Mouse (Mus musculus): Measurements from ENCODE around the gene Wdr60. TPM values are rescaled to one million over a fixed set of nuclear protein-coding genes. Genes with fewer than 3 reads are reported as not detected.

Gene Wdr60
- total and polyA plus RNA-seq, 3 experiments = 3.6 to 9.2 (median 6.7) TPM

GRCm38 (mm10) chr12:116270538-116270937 lies 7.7 kb upstream of the Wdr60 start:
- H3K4me2 ChIP-seq (ENCODE audit: insufficient read depth, low read depth, poor library complexity, severe bottlenecking) = no peak overlapping the region
- no peak overlapping the region for H3K27ac ChIP-seq (ENCODE audit: insufficient read depth, low read depth)
- dilution Hi-C loops (cut with MboI; ENCODE audit: extremely low pct_ligation_motif_present, extremely low pct_unique_long_range_greater_than_20kb, low sequenced_read_pairs) = no loop called here
- H3K4me1 ChIP-seq (ENCODE audit: control insufficient read depth in 1 of 2, insufficient read depth in 2 of 2) = no peaks in the 10 kb centered on the region; a peak in 1 of 4 replicates
- in situ Hi-C loops (cut with MboI; ENCODE audit: low pct_ligation_motif_present, low pct_unique_long_range_greater_than_20kb, low sequenced_read_pairs) = loop anchor here (25.0 kb wide), 1 partner anchor 317 kb away; no protein-coding TSS in a partner anchor
- no peak for DNase-seq (ENCODE audit: extremely low read depth)
- no peak overlapping the region for H3K4me3 ChIP-seq (replicated peaks in 1 of 3; ENCODE audit: low read depth in 2 of 3, low read length in 2 of 3, poor library complexity in 1 of 3)
- H3K79me2 ChIP-seq (replicated peaks; ENCODE audit: control insufficient read depth, extremely low read depth, insufficient read depth, poor library complexity, severe bottlenecking) = no peaks in the 10 kb centered on the region
- H3K27me3 ChIP-seq (replicated peaks) = peaks cover 1% of the 10 kb centered on the region
- no peaks in the 10 kb centered on the region for H3K9me3 ChIP-seq (replicated peaks; ENCODE audit: low read length)
- no peaks in the 10 kb centered on the region for H3K36me3 ChIP-seq (replicated peaks in 1 of 2; ENCODE audit: control insufficient read depth in 1 of 2, insufficient read depth in 1 of 2, low read length in 1 of 2)
- H3K9ac ChIP-seq (ENCODE audit: insufficient read depth, low read depth) = no peak overlapping the region
- TF ChIP-seq USF2 (conservative IDR thresholded peaks at IDR 0.05; ENCODE audit: low read depth, low read length) = no peak
- TF ChIP-seq TCF12 (IDR thresholded peaks at IDR 0.05; ENCODE audit: low read depth, low read length) = no peak
- TF ChIP-seq MAFK (IDR thresholded peaks at IDR 0.05; ENCODE audit: insufficient replicate concordance, low read length) = no peak
- no peak for TF ChIP-seq KAT2A (IDR thresholded peaks at IDR 0.05; ENCODE audit: insufficient replicate concordance, low read length)
- no peak for TF ChIP-seq POLR2A (IDR thresholded peaks at IDR 0.05; ENCODE audit: low read depth, low read length)
- TF ChIP-seq CHD1 (IDR thresholded peaks at IDR 0.05; ENCODE audit: low read depth, low read length) = no peak
- TF ChIP-seq JUN (IDR thresholded peaks at IDR 0.05; ENCODE audit: insufficient read depth, low read depth, low read length) = no peak
- no peak for TF ChIP-seq NRF1 (IDR thresholded peaks at IDR 0.05; ENCODE audit: low read depth, low read length)
- TF ChIP-seq CTCF (conservative IDR thresholded peaks at IDR 0.05 in 1 of 2, IDR thresholded peaks at IDR 0.05 in 1 of 2; ENCODE audit: low read depth in 2 of 2, low read length in 2 of 2) = no peak
- TF ChIP-seq USF1 (IDR thresholded peaks at IDR 0.05; ENCODE audit: low read depth, low read length) = no peak
- TF ChIP-seq ETS1 (conservative IDR thresholded peaks at IDR 0.05; ENCODE audit: low read depth, low read length) = no peak
- no peak for TF ChIP-seq UBTF (IDR thresholded peaks at IDR 0.05; ENCODE audit: low read depth, low read length)
- no peak for TF ChIP-seq JUND (conservative IDR thresholded peaks at IDR 0.05; ENCODE audit: low read depth, low read length)

- no peak overlapping the region for H3K4me3 ChIP-seq (replicated peaks in 1 of 3; ENCODE audit: low read depth in 2 of 3, low read length in 2 of 3, poor library complexity in 1 of 3)
- H3K9ac ChIP-seq (ENCODE audit: insufficient read depth, low read depth) = no peak overlapping the region
- no peaks in the 10 kb centered on the region; a peak in 1 of 4 replicates for H3K4me1 ChIP-seq (ENCODE audit: control insufficient read depth in 1 of 2, insufficient read depth in 2 of 2)
- H3K79me2 ChIP-seq (replicated peaks; ENCODE audit: control insufficient read depth, extremely low read depth, insufficient read depth, poor library complexity, severe bottlenecking) = no peaks in the 10 kb centered on the region
- no peak for TF ChIP-seq UBTF (IDR thresholded peaks at IDR 0.05; ENCODE audit: low read depth, low read length)
- no peak for TF ChIP-seq ELF1 (IDR thresholded peaks at IDR 0.05; ENCODE audit: low read depth, low read length)
- no peak for TF ChIP-seq USF2 (conservative IDR thresholded peaks at IDR 0.05; ENCODE audit: low read depth, low read length)
- no peak for TF ChIP-seq EP300 (IDR thresholded peaks at IDR 0.05; ENCODE audit: low read length)
- TF ChIP-seq RCOR1 (conservative IDR thresholded peaks at IDR 0.05; ENCODE audit: low read depth, low read length) = no peak
- TF ChIP-seq USF1 (IDR thresholded peaks at IDR 0.05; ENCODE audit: low read depth, low read length) = no peak
- no peak for TF ChIP-seq POLR2A (IDR thresholded peaks at IDR 0.05; ENCODE audit: low read depth, low read length)
- no peak for TF ChIP-seq CTCF (conservative IDR thresholded peaks at IDR 0.05 in 1 of 2, IDR thresholded peaks at IDR 0.05 in 1 of 2; ENCODE audit: low read depth in 2 of 2, low read length in 2 of 2)
- peaks cover 3% of the 10 kb centered on the region for H3K27me3 ChIP-seq (replicated peaks)
- peak; percentile 21 for DNase-seq (ENCODE audit: extremely low read depth)
- H3K27ac ChIP-seq (ENCODE audit: insufficient read depth, low read depth) = no peak overlapping the region
- H3K9me3 ChIP-seq (replicated peaks; ENCODE audit: low read length) = no peaks in the 10 kb centered on the region
- in situ Hi-C loops (cut with MboI; ENCODE audit: low pct_ligation_motif_present, low pct_unique_long_range_greater_than_20kb, low sequenced_read_pairs) (loop anchor here (25.0 kb wide), 1 partner anchor 318 kb away; no protein-coding TSS in a partner anchor), dilution Hi-C loops (cut with MboI; ENCODE audit: extremely low pct_ligation_motif_present, extremely low pct_unique_long_range_greater_than_20kb, low sequenced_read_pairs) (no loop called here)
- no peak overlapping the region for H3K4me2 ChIP-seq (ENCODE audit: insufficient read depth, low read depth, poor library complexity, severe bottlenecking)
- H3K36me3 ChIP-seq (replicated peaks in 1 of 2; ENCODE audit: control insufficient read depth in 1 of 2, insufficient read depth in 1 of 2, low read length in 1 of 2) = no peaks in the 10 kb centered on the region
Measured at GRCm38 (mm10) chr12:116269450-116269849, 6.6 kb upstream of the Wdr60 start.

Measured in CH12.LX (cell line).